Mouse (Mus musculus) ovary, adult 2 months (tissue): ENCODE measurements around the gene Npc2. TPM values are rescaled to one million over a fixed set of nuclear protein-coding genes. Genes with fewer than 3 reads are reported as not detected.

Source experiments
- polyA plus RNA-seq: library from polyadenylated mRNA; depleted of rRNA; stranded (reverse); fragments of >200 nt; gene quantifications from 2 replicates; pipeline ENCODE4 v1.2.3, GENCODE M21; 2012; rRNA removed

The Npc2 gene
- 189 and 241 TPM in 2 replicates for polyA plus RNA-seq

DNA sequence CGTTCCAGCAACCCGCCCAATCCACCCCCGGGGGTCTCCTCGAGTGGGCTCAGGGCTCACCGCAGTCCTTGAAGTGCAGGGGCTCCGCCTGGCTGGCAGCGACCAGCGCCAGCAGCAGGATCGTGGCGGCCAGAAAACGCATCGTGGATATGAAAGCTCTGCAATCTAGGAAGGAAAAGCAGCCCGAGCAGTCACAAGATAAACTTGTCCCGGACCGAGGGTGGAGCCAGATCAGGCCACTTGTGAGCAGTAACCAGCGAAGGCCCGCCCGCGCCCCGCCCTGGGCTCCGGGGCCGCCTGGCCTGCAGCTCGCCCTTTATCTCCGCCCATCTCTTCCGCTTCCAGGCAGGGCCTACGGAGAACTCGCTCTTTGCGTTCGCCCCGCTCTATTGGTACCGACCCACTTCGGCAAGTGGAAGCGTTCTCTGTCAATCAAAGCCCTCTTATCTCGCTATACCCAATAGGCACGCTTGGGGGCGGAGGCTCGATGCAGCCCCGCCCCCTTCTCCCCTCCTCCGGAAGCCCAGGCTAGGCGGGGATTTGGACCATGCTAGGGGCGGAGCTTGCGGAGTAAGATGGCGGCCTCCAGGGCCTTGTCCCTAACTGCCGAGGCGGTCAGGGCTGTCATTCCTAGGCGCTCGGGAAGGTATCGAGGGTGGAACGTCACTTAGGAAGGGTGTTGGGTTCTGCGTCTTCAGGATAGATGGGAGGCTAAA is at the start of gene Npc2, which contains the start of gene Isca2:
Npc2 (minus strand) TSS at position 427 of the 716 bp plus-strand sequence.
Isca2 (plus strand) TSS at position 526 of the 716 bp plus-strand sequence.

Other genes starting within 250 kb of the Npc2 start
- 0.28 and 0.44 TPM in 2 replicates for gene Vsx2, start 203.4 kb downstream of the Npc2 start, polyA plus RNA-seq
- 22.4 and 25.0 TPM in 2 replicates for gene Abcd4, start 155.7 kb downstream of the Npc2 start, polyA plus RNA-seq
- gene Vrtn, start 132.1 kb downstream of the Npc2 start, polyA plus RNA-seq: 5.7 and 6.7 TPM in 2 replicates
- gene Syndig1l, start 74.3 kb downstream of the Npc2 start, polyA plus RNA-seq: not detected in 2 replicates
- gene Isca2, start 99 bp upstream of the Npc2 start, polyA plus RNA-seq: 33.2 and 37.2 TPM in 2 replicates
- gene Ltbp2, start 103.4 kb upstream of the Npc2 start, polyA plus RNA-seq: 18.6 and 19.3 TPM in 2 replicates
- 32.5 and 45.6 TPM in 2 replicates for gene Fcf1, start 197.7 kb upstream of the Npc2 start, polyA plus RNA-seq
- 22.4 and 28.4 TPM in 2 replicates for gene Arel1, start 197.7 kb upstream of the Npc2 start, polyA plus RNA-seq
- gene Ylpm1, start 223.2 kb upstream of the Npc2 start, polyA plus RNA-seq: 13.6 and 19.2 TPM in 2 replicates